Mouse (Mus musculus): ENCODE results near the gene Nop58.

DNA sequence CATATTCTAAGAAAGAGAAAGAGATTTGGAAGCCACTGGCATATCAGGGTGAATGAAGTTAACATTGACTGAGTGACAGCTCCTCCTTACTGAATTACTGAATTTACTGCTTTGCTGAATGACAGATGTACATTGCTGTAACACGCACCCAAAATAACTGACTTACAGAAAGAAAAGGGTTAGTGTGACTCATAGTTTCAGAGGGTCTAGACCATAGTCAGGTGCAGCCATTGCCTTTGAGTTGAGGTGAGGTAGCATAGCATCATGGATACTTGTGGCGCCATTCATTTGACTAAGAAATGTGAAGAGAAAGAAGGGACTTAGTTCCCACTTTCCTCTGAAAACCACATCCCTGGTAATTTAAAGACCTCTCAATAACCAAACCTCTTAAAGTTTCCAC, 11.1 kb upstream of the Nop58 start:
- no peak for TF ChIP-seq CTCF (IDR thresholded peaks at IDR 0.05; ENCODE audit: control insufficient read depth, insufficient read depth, insufficient replicate concordance, low read depth, low read length)
- no peak for TF ChIP-seq POLR2A (IDR thresholded peaks at IDR 0.05; ENCODE audit: control insufficient read depth, low read depth, low read length)

All from testis, adult 2 months (tissue).